Mouse (Mus musculus) olfactory bulb, adult 2 months (tissue): Measurements from ENCODE around the gene Itgb3bp.

ENCODE experiments used
- CTCF ChIP-seq: fragments of 200-500 bp; IDR thresholded peaks from 2 replicates; pipeline ENCODE4 v1.5.1; 2012; ENCODE audit warnings: low read depth, mild to moderate bottlenecking, low read length, moderate library complexity; ENCODE audit not compliant: insufficient read depth
- POLR2A ChIP-seq: fragments of 200-500 bp; IDR thresholded peaks from 2 replicates; pipeline ENCODE4 v1.6.1; 2012; ENCODE audit warnings: mild to moderate bottlenecking, low read depth, low read length, moderate library complexity; ENCODE audit not compliant: insufficient read depth

DNA sequence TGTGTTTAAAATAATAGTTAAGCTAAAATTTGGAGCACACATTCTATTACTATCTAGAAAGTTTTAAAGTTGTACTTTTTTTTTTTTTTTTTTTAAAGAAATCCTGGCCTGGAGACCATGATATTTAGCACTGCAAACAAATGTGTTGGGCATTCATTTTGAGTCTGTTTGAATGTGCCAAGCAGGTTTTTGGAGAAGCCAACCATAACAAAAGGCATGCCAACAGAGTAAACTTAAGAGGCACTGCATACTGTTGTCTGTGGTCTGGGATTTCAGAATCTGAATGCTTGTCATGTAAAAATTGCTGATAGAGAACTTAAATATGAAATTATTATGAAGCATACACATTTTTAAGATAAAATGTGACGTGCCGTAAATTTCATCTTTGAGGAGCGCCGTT lies 27.6 kb upstream of the Itgb3bp start:
- no peak for TF ChIP-seq POLR2A
- TF ChIP-seq CTCF: no peak
